In genomic region chr13:104931635-104932532, GRCm38 (mm10) we compare ENCODE assay signal across 29 mouse cellular contexts.
DNase-seq lines count a peak whose midpoint lies in the region; ATAC-seq and TF ChIP-seq lines count a peak whose summit lies in the region.
"Had no signal": no experiment of that assay in that cellular context is flagged by ENCODE, and none has a peak within 500 bp of the region (broad histone marks: within the 10 kb centered on the region; RNA-seq: fewer than 3 reads in every experiment).

No protein-coding gene starts in this region.

- peak; percentile 75 for ATAC-seq in megakaryocyte, adult 5-6 weeks (ENCODE audit: poor library complexity, severe bottlenecking)
- no peak for ATAC-seq in forebrain, embryonic 16.5 days
- ATAC-seq: forebrain, embryonic 13.5 days had no signal

- no peaks in the 10 kb centered on the region for H3K9me3 ChIP-seq in CH12.LX (replicated peaks; ENCODE audit: low read length)
- no peaks in the 10 kb centered on the region for H3K9me3 ChIP-seq in forebrain, embryonic 16.5 days (ENCODE audit: control insufficient read depth, low read length)
- H3K9me3 ChIP-seq: embryonic facial prominence, embryonic 10.5 days; embryonic facial prominence, embryonic 15.5 days; forebrain, embryonic 13.5 days; heart, embryonic 12.5 days; hindbrain, embryonic 13.5 days; kidney, embryonic 15.5 days; midbrain, embryonic 12.5 days had no signal

- TF ChIP-seq EP300 in CH12.LX (IDR thresholded peaks at IDR 0.05; ENCODE audit: low read length): no peak

- TF ChIP-seq POLR2A in CH12.LX (IDR thresholded peaks at IDR 0.05; ENCODE audit: low read depth, low read length): no peak

- peaks cover 2 to 7% of the 10 kb centered on the region in 2 experiments for H3K4me1 ChIP-seq in CH12.LX (ENCODE audit: control insufficient read depth in 1 of 2, insufficient read depth in 2 of 2)
- peaks cover 2% of the 10 kb centered on the region; the same call in 1 of the 2 replicates for H3K4me1 ChIP-seq in forebrain, embryonic 16.5 days (replicated peaks; ENCODE audit: control insufficient read depth, insufficient read depth, low read length)
- H3K4me1 ChIP-seq: embryonic facial prominence, embryonic 15.5 days; heart, embryonic 12.5 days had no signal

- intact Hi-C loops in heart, postnatal 25 days (cut with DNase I): no loop called here

- in situ Hi-C loops in CH12.LX (cut with MboI; ENCODE audit: low pct_ligation_motif_present, low pct_unique_long_range_greater_than_20kb, low sequenced_read_pairs): loop anchor here (25.0 kb wide), 2 partner anchors 320 to 670 kb away; no protein-coding TSS in a partner anchor

- H3K4me2 ChIP-seq in CH12.LX (ENCODE audit: insufficient read depth, low read depth, poor library complexity, severe bottlenecking): no peak overlapping the region
- no peak overlapping the region for H3K4me2 ChIP-seq in forebrain, embryonic 16.5 days (ENCODE audit: low read length)
- H3K4me2 ChIP-seq: embryonic facial prominence, embryonic 15.5 days; forebrain, embryonic 13.5 days; heart, embryonic 12.5 days; hindbrain, embryonic 13.5 days; kidney, embryonic 15.5 days; midbrain, embryonic 12.5 days had no signal

- no peaks in the 10 kb centered on the region for H3K36me3 ChIP-seq in CH12.LX (replicated peaks in 1 of 2; ENCODE audit: control insufficient read depth in 1 of 2, insufficient read depth in 1 of 2, low read length in 1 of 2)
- no peaks in the 10 kb centered on the region for H3K36me3 ChIP-seq in forebrain, embryonic 16.5 days (ENCODE audit: control insufficient read depth, insufficient read depth)
- H3K36me3 ChIP-seq: embryonic facial prominence, embryonic 10.5 days; embryonic facial prominence, embryonic 15.5 days; heart, embryonic 12.5 days; hindbrain, embryonic 13.5 days; kidney, embryonic 15.5 days; midbrain, embryonic 12.5 days had no signal

- TF ChIP-seq RAD21 in CH12.LX (IDR thresholded peaks at IDR 0.05; ENCODE audit: low read depth, low read length): no peak

- no peak overlapping the region for H3K27ac ChIP-seq in CH12.LX (ENCODE audit: insufficient read depth, low read depth)
- H3K27ac ChIP-seq in forebrain, embryonic 16.5 days (ENCODE audit: low read length): no peak overlapping the region
- H3K27ac ChIP-seq: embryonic facial prominence, embryonic 10.5 days; embryonic facial prominence, embryonic 15.5 days; forebrain, embryonic 13.5 days; hindbrain, embryonic 13.5 days; kidney, embryonic 15.5 days; liver, embryonic 14.5 days; midbrain, embryonic 12.5 days had no signal

- dilution Hi-C loops in CH12.LX (cut with MboI; ENCODE audit: extremely low pct_ligation_motif_present, extremely low pct_unique_long_range_greater_than_20kb, low sequenced_read_pairs): no loop called here

- H3K9ac ChIP-seq in CH12.LX (ENCODE audit: insufficient read depth, low read depth): no peak overlapping the region
- H3K9ac ChIP-seq in forebrain, embryonic 16.5 days (replicated peaks; ENCODE audit: low read depth, low read length): no peak overlapping the region
- H3K9ac ChIP-seq: embryonic facial prominence, embryonic 15.5 days; forebrain, embryonic 13.5 days; heart, embryonic 12.5 days; hindbrain, embryonic 13.5 days; kidney, embryonic 15.5 days; liver, embryonic 14.5 days; midbrain, embryonic 12.5 days had no signal

- H3K79me2 ChIP-seq in CH12.LX (replicated peaks; ENCODE audit: control insufficient read depth, extremely low read depth, insufficient read depth, poor library complexity, severe bottlenecking): no peaks in the 10 kb centered on the region

- DNase-seq in heart, adult 11 months: peak; percentile 49
- no peak for DNase-seq in heart, postnatal 25 days (ENCODE audit: low spot score)
- DNase-seq in 3T3-L1 (ENCODE audit: low read depth, low spot score) (peak; percentile 34), CH12.LX (ENCODE audit: extremely low read depth) (no peak)
- DNase-seq in lung, postnatal 25 days (ENCODE audit: low spot score): no peak
- no peak for DNase-seq in layer of hippocampus, adult 9-10 months (ENCODE audit: low spot score)
- DNase-seq: adrenal gland, postnatal 25 days; B cell, adult 2 months; cerebellum, adult 11-12 months; cerebellum, postnatal 10 days; gastrocnemius, postnatal 14 days; heart, adult 18-20 months; kidney, adult 11 months; layer of hippocampus, adult 9-11 months; liver; lung, adult 2 months; lung, postnatal 10 days; right cerebral cortex, postnatal 25 days; thymus, postnatal 14 days had no signal

- H3K4me3 ChIP-seq in CH12.LX (replicated peaks in 1 of 3; ENCODE audit: low read depth in 2 of 3, low read length in 2 of 3, poor library complexity in 1 of 3): no peak overlapping the region
- no peak overlapping the region for H3K4me3 ChIP-seq in forebrain, embryonic 16.5 days (replicated peaks; ENCODE audit: low read length)
- H3K4me3 ChIP-seq: embryonic facial prominence, embryonic 10.5 days; embryonic facial prominence, embryonic 15.5 days; forebrain, embryonic 13.5 days; heart, embryonic 12.5 days; hindbrain, embryonic 13.5 days; kidney, embryonic 15.5 days; midbrain, embryonic 12.5 days had no signal

- TF ChIP-seq CTCF in CH12.LX (conservative IDR thresholded peaks at IDR 0.05 in 1 of 2, IDR thresholded peaks at IDR 0.05 in 1 of 2; ENCODE audit: low read depth in 2 of 2, low read length in 2 of 2): no peak

- 77% methylated on average over 6 of the region's 6 CpGs for WGBS in forebrain, embryonic 16.5 days

- no peaks in the 10 kb centered on the region for H3K27me3 ChIP-seq in CH12.LX (replicated peaks)
- no peaks in the 10 kb centered on the region for H3K27me3 ChIP-seq in forebrain, embryonic 16.5 days (replicated peaks; ENCODE audit: control insufficient read depth, insufficient read depth, low read length)
- H3K27me3 ChIP-seq: embryonic facial prominence, embryonic 15.5 days; forebrain, embryonic 13.5 days; heart, embryonic 12.5 days; hindbrain, embryonic 13.5 days; kidney, embryonic 15.5 days; midbrain, embryonic 12.5 days had no signal

TF ChIP-seq in CH12.LX, 34 proteins besides CTCF, POLR2A, EP300 and RAD21:
- TF ChIP-seq PAX5 (IDR thresholded peaks at IDR 0.05; ENCODE audit: low read length) (no peak), BHLHE40 (IDR thresholded peaks at IDR 0.05; ENCODE audit: low read depth, low read length) (0 out of 2 replicates have a peak, but pooled peaks have one; percentile 32)
TF ChIP-seq in CH12.LX: peak in this region for 1.

Comparison
In these comparisons a context has a peak if more than half of its experiments do, and no peak if none do; other contexts are left out.
1. DNase-seq: peak in heart, adult 11 months (single experiment) and 3T3-L1 (single experiment); none in heart, postnatal 25 days (single experiment), CH12.LX (single experiment), lung, postnatal 25 days (single experiment) and layer of hippocampus, adult 9-10 months (single experiment).